Mouse (Mus musculus): ENCODE data around the gene Ercc2.

Ercc2 gene

DNA sequence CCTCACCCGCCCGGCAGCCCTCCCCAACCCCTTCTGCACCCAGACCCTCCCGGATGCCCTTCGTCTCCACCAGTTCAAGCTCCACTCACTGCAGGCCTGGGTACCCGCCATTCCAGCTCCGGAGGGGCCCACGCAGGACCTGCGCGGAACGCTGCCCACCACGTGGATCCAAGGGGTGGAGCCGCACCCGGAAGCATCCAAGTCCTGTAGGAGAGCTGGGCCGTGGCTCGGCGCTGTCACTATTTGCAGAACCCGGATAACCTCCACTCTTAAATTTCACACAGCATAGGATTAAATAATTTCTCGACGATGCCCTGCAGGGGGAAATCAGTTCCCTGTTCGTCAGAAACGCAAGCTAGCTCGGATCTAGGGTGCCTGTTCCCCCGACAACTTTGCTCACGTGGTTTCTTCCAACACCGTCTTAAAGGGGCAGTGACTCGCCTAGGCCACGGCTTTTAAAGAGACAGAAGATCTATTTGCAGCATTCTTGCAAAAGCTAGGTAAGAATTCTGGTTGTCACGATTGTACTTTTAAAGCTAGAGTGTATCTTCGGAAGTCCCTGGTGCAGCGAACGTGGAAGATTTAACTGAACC is 22.4 kb upstream of the Ercc2 start, which contains the start of the genes Cd3eap and Ppp1r13l:
Cd3eap (minus strand) TSS at position 185 of the 593 bp plus-strand sequence.
Ppp1r13l (plus strand) TSS at position 451 of the 593 bp plus-strand sequence.
- peak in 1 of 2 experiments; percentile 83 for DNase-seq (ENCODE audit: low read depth in 1 of 2, low spot score in 2 of 2)

GRCm38 (mm10) chr7:19359892-19360641 is 21.7 kb upstream of the Ercc2 start:
- DNase-seq (ENCODE audit: low read depth in 1 of 2, low spot score in 2 of 2): no peak

GRCm38 (mm10) chr7:19360944-19361343 is 20.9 kb upstream of the Ercc2 start:
- DNase-seq (ENCODE audit: low read depth in 1 of 2, low spot score in 2 of 2): peak; percentile 57 to 73

DNA sequence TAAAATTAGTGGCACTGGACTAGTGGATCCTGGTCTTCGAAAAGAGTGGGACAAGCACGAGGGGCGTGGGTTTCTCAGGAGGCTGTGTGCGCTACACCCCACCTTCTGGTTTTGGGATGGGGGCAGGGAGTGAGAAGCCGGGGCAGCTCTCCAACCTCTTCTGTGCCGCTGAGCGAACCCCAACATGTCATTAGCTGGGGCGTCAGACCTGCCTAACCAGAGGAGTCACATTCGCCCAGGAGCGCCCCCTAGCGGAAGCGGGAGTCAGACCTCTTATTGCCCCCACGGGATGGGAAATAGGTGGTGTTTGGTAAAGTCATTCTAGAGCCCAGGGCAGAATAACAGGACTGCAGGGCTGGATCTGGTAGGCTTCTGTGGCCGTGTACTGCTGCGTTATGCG is 20.1 kb upstream of the Ercc2 start:
- DNase-seq (ENCODE audit: low read depth in 1 of 2, low spot score in 2 of 2): peak in 1 of 2 experiments; percentile 74

- no peak for DNase-seq (ENCODE audit: low read depth in 1 of 2, low spot score in 2 of 2)
Measured at GRCm38 (mm10) chr7:19362276-19362675, 19.5 kb upstream of the Ercc2 start.

GRCm38 (mm10) chr7:19363881-19364280 is 17.9 kb upstream of the Ercc2 start:
- DNase-seq (ENCODE audit: low read depth in 1 of 2, low spot score in 2 of 2): peak in 1 of 2 experiments; percentile 53

- DNase-seq (ENCODE audit: low read depth in 1 of 2, low spot score in 2 of 2): no peak
Measured at GRCm38 (mm10) chr7:19365376-19365775, 16.4 kb upstream of the Ercc2 start.

- no peak for DNase-seq (ENCODE audit: low read depth in 1 of 2, low spot score in 2 of 2)
Measured at GRCm38 (mm10) chr7:19368380-19368779, 13.4 kb upstream of the Ercc2 start.

- peak in 1 of 2 experiments; percentile 36 for DNase-seq (ENCODE audit: low read depth in 1 of 2, low spot score in 2 of 2)
Measured at GRCm38 (mm10) chr7:19369823-19370425, 11.9 kb upstream of the Ercc2 start.

DNA sequence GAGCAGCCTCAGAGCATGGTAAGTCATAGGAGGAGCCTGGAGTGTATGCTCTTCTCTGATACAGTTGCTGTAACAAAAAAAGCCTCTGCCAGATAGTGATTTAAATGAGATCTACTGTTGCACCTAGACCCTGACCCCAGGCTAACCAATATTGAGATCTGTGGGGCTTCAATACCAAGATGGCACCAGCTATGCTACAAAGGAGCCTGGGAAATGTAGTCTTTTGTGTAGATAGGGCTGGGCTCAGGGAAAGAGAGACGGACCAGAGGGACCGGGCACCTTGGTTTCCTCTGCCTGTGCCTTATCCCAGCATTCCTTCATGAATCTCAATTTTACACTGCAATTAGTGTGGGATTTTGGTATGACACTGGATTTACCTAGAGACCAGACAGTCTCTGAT is 8.4 kb upstream of the Ercc2 start:
- no peak for DNase-seq (ENCODE audit: low read depth in 1 of 2, low spot score in 2 of 2)

DNA sequence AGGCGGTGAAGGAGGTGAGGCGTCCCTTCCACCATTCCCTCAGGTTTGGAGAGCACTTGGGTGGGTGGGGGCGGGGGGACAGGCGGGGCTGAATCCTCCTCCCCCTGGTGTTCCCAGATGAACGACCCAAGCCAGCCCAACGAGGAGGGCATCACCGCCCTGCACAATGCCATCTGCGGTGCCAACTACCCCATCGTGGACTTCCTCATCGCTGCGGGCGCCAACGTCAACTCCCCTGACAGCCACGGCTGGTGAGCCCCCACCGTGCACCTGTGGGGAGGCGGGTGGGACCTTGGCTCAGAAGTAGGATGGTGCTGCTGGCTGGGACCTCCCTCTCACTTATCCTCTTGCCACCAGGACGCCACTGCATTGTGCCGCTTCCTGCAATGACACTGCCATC is 6.4 kb upstream of the Ercc2 start:
- no peak for DNase-seq (ENCODE audit: low read depth in 1 of 2, low spot score in 2 of 2)

DNA sequence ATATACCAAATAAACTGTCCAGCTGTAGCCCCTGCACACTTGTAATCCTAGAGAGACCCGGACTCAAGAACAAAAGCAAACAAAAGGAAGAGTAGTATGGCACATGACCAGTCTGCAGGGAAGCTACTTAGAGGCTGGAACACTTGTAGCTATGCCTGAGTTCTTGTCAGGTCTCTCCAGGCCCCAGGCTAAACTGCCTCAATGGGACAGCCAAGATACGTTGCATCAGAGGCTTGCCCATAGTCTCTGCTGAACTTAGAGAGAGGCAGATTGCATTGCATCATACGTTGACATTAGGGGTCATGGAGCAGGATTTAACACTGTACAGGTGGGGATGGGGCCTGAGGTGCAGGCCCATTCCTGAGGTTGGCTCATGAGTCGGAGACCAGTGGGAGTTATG is 5.8 kb upstream of the Ercc2 start:
- DNase-seq (ENCODE audit: low read depth in 1 of 2, low spot score in 2 of 2): no peak

GRCm38 (mm10) chr7:19378049-19378448 is 3.8 kb upstream of the Ercc2 start:
- DNase-seq (ENCODE audit: low read depth in 1 of 2, low spot score in 2 of 2): no peak

- DNase-seq (ENCODE audit: low read depth in 1 of 2, low spot score in 2 of 2): no peak
Measured at GRCm38 (mm10) chr7:19382166-19382541, 344 bp downstream of the Ercc2 start.

DNA sequence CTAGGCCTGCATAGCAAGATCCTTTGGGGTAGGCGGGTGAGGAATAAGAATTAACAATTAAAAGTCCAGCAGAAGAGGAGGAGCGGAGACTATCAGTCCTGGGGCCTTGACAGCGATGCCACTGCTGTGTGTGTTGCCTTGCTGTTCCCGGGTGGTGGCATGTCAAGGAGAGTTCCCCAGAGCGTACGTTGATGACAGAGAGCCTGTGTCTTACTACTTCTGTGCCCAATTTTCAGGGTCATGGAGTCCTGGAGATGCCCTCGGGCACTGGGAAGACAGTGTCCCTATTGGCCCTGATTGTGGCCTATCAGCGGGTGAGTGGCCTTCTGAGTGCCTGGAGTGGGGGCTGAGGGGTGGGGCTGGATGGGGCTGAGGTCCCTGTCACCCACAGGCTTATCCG is 1.9 kb downstream of the Ercc2 start:
- no peak for DNase-seq (ENCODE audit: low read depth in 1 of 2, low spot score in 2 of 2)

DNA sequence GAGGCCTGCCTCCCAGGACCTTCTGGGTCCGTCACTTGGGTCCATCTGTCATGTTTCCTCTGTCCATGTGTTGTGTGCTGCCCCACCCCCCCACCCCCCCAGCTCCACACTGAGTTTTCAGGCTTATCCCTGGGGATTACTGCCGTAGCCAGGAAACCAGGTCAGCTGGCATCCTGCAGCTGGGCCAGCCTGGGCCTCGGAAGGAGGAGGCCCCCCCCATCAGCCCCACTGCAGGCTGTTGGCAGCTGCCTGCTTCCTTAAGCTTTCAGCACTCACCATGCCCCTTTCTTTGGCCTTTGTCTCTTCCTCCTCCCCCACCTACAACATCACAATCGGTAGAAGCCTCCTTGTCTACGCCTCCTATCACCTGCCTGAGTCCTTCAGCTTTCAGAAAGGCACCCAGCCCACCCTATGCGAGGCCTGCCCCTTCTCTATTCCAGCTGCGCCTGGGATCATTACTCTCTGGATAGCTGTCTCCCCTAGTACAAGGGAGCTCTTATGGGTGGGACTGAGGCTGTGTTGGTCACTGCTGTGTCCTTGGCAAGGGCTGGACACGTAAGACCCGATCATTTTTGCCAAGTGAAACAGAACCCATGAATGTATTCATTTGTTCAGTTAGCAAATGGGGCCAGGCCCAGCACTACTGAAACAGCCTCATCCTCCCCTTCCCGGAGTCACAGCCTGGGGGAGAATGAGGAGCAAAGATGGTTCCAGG is 7.0 kb downstream of the Ercc2 start:
- DNase-seq (ENCODE audit: low read depth in 1 of 2, low spot score in 2 of 2): no peak

DNA sequence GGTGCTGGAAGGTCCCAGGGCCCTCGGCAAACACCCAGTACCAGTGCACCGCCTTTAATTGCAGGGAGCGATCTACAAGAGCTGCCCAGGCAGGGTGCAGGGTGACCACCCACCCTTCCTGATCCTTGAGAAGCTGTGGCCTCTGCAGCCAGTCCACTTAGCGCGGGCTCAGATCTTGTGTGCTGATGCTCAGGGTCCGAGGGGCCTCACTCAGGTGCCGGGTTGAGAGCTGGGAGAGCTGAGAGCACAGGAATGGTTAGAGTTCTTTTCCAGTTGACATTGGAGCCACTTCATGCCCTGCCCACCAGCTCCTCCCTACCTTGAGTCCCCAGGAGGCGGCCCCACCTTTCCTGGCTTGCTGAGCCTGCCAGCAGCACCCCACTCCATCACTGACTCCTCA is 12.7 kb downstream of the Ercc2 start:
- no peak for DNase-seq (ENCODE audit: low read depth in 1 of 2, low spot score in 2 of 2)

- DNase-seq (ENCODE audit: low read depth in 1 of 2, low spot score in 2 of 2): no peak
Measured at GRCm38 (mm10) chr7:19399496-19400280, 17.9 kb downstream of the Ercc2 start.

- no peak for DNase-seq (ENCODE audit: low read depth in 1 of 2, low spot score in 2 of 2)
Measured at GRCm38 (mm10) chr7:19400946-19401345, 19.1 kb downstream of the Ercc2 start.

DNA sequence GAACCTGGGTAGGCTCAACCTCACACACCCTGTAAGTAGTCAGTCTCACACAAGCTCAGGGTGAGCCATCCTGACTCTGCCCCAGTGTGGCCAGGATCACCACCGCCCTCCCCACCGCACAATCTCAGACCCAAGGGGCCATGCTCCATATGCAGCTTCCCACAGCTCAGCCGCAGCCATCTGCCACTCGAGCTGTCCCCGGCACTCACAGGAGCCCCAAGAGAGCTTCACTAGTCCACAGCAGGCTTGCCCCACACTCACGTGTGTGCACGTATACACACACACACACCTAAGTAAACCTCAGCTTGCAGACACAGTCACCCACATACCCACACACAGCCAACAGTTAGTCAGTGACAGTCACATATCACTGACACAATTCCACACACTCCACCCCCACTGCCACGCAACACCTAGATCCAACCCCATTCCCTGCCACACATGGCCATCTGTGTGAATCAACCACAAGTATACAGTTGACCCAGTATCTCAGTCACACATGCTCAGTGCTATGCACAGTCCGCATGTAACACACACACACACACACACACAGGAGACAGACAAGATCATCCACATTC is 20.8 kb downstream of the Ercc2 start:
- DNase-seq (ENCODE audit: low read depth in 1 of 2, low spot score in 2 of 2): no peak

Measured in monocyte, adult 2 months (primary cell).